Mouse (Mus musculus) erythroblast, embryonic 14.5 days (primary cell): ENCODE data around the gene Tead1.

Experiments
- GATA1 ChIP-seq: IDR thresholded peaks from 2 replicates; pipeline ENCODE4 v1.6.1; 2012; ENCODE audit warnings: low read length, inconsistent platforms, mixed read lengths
- TAL1 ChIP-seq: IDR thresholded peaks from 3 replicates; pipeline ENCODE4 v1.6.1; 2012; ENCODE audit warnings: low read length, inconsistent platforms, mixed read lengths

GRCm38 (mm10) chr7:112750101-112750500 is 71.0 kb downstream of the Tead1 start:
- TF ChIP-seq TAL1 (no peak), GATA1 (no peak)
